Mouse (Mus musculus) kidney, embryonic 16.5 days (tissue): ENCODE measurements around the gene Gm20388. TPM values are rescaled to one million over a fixed set of nuclear protein-coding genes. Genes with fewer than 3 reads are reported as not detected.
"Not testable (repeated sequence)": the region's sequence is repeated elsewhere in the genome, so short reads cannot be mapped to it uniquely, and the experiment has no call there.

Experiments used
- ATAC-seq: fragments of 200-750 bp; cut with Nextera tagmentation; 2 replicates; pipeline ENCODE4 v1.8.0; 2017; ENCODE audit warnings: moderate TSS enrichment; ENCODE audit not compliant: low FRiP score, low TSS enrichment
- H3K27ac ChIP-seq: fragments of 300-500 bp; sonication (generic); 2 replicates; pipeline ENCODE4 v1.5.1; 2014; ENCODE audit warnings: low read length
- H3K27me3 ChIP-seq: fragments of 300-500 bp; sonication (generic); 2 replicates; pipeline ENCODE4 v1.6.1; 2014; ENCODE audit warnings: low read length, control low read depth, mixed read lengths; ENCODE audit not compliant: insufficient read depth
- H3K36me3 ChIP-seq: fragments of 300-500 bp; sonication (generic); 2 replicates; pipeline ENCODE4 v1.6.1; 2014; ENCODE audit warnings: low read length, control low read depth, mixed read lengths; ENCODE audit not compliant: insufficient read depth
- H3K4me1 ChIP-seq: fragments of 300-500 bp; sonication (generic); 2 replicates; pipeline ENCODE4 v1.6.1; 2014; ENCODE audit warnings: low read length, control low read depth, mixed read lengths; ENCODE audit not compliant: insufficient read depth
- H3K4me2 ChIP-seq: fragments of 300-500 bp; sonication (generic); replicated peaks from 2 replicates; pipeline ENCODE4 v1.6.1; 2014; ENCODE audit warnings: low read depth, low read length
- H3K4me3 ChIP-seq: fragments of 300-500 bp; sonication (generic); 2 replicates; pipeline ENCODE4 v1.5.1; 2014; ENCODE audit warnings: mild to moderate bottlenecking, low read length
- H3K9ac ChIP-seq: fragments of 300-500 bp; sonication (generic); replicated peaks from 2 replicates; pipeline ENCODE4 v1.6.1; 2014; ENCODE audit warnings: low read length
- H3K9me3 ChIP-seq: fragments of 300-500 bp; sonication (generic); 2 replicates; pipeline ENCODE4 v1.6.1; 2016; ENCODE audit warnings: low read length, control low read depth
- WGBS: fragments of 180-500 bp; shearing (Covaris S2); extraction: QIAGEN DNeasy Blood & Tissue Kit; methylation state at CpG from one replicate; pipeline ENCODE4 v1.1.7; 2014; 5-methylcytosine and 5-hydroxymethylcytosine counted together
- polyA plus RNA-seq: library from polyadenylated mRNA; unstranded; fragments of >200 nt; fragmentation: Nextera tagmentation; extraction: Ambion mirVana; gene quantifications from 2 replicates; pipeline ENCODE4 v1.2.1, GENCODE M21; 2015

Gm20388 gene
- polyA plus RNA-seq, 1 experiment from 2014 or later: 7.7 TPM

DNA sequence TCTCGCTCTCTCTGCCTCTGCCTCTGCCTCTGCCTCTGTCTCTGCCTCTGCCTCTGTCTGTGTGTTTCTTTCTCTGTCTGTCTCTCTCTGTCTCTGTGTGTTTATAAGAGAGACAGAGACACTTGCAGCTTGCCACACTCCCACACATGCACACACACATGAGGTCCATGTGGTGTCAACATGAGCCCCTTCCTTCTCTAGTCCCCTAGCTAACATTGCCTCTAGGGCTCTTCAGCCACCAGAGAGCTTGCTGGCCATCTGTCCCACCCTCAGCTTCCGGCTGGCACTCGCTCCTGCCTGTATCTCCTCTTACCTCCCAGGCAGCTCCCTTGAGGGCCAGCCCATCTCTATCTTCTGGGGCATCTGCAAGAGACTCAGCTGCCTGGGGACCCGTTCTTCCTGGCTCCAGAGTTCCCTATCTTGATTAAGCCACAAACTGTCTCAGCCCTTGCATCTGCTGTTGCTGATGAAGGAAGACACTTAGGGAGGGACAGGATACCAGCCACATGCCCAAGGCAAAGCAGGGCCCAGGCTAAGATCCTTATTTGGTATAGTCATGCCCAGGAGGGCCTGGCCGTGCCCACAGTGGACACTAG is 414.6 kb downstream of the Gm20388 start:
- no peak overlapping the region for H3K4me3 ChIP-seq
- no peak overlapping the region for H3K4me2 ChIP-seq
- H3K27me3 ChIP-seq: no peaks in the 10 kb centered on the region
- WGBS: 62% methylated on average over 5 of the region's 5 CpGs
- H3K4me1 ChIP-seq: peaks cover 34% of the 10 kb centered on the region
- no peak overlapping the region for H3K9ac ChIP-seq
- no peaks in the 10 kb centered on the region for H3K36me3 ChIP-seq
- no peak for ATAC-seq
- 0 out of 2 replicates have a peak overlapping the region, but pooled peaks have one; percentile 11 for H3K27ac ChIP-seq
- no peaks in the 10 kb centered on the region for H3K9me3 ChIP-seq

GRCm38 (mm10) chr8:120327131-120327554 is 416.5 kb downstream of the Gm20388 start:
- Histone ChIP-seq H3K4me1 (peaks cover 44% of the 10 kb centered on the region), H3K36me3 (no peaks in the 10 kb centered on the region)

DNA sequence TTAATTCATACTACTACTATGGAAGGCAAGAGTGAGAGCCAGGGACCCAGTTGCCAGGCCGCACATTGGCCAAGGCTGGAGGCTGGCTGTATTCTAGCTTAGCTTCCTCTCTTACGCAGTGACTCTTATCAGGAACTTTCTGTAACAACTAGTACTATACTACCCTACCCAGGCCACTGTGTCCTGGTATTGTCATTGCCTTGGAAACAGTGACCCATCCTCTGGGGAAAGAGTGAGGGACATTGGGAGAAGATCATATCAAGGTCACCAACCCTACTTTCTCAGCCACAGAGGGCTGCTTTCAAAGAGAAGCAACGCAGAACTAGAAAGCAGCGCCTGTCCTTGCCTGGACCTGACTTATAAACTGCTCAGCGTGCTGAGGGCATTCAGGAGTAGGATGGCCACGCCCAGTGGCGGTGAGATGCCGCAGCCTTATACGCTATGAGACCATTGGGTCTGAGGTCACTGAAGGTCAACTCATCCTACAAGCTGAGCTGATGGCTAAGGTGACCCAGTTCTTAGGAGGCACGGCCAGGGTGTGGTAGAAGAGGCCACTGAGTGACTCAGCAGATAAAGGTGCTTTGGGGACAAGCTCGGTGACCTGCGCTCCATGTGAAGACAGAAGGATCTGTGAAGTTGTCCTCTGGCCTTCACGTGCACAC is 417.9 kb downstream of the Gm20388 start:
- no peak overlapping the region for H3K9ac ChIP-seq
- no peaks in the 10 kb centered on the region for H3K9me3 ChIP-seq
- H3K27ac ChIP-seq: no peak overlapping the region
- H3K27me3 ChIP-seq: no peaks in the 10 kb centered on the region
- no peak overlapping the region for H3K4me3 ChIP-seq
- no peak for ATAC-seq
- H3K4me1 ChIP-seq: peaks cover 33% of the 10 kb centered on the region
- no peaks in the 10 kb centered on the region for H3K36me3 ChIP-seq
- 93% methylated on average over 13 of the region's 13 CpGs for WGBS
- H3K4me2 ChIP-seq: no peak overlapping the region

More at GRCm38 (mm10) chr8:120327131-120327554, 416.5 kb downstream of the Gm20388 start:
- WGBS: 74% methylated on average over 3 of the region's 3 CpGs
- no peaks in the 10 kb centered on the region for H3K9me3 ChIP-seq
- ATAC-seq: no peak
- H3K4me2 ChIP-seq: no peak overlapping the region
- H3K9ac ChIP-seq: no peak overlapping the region
- no peak overlapping the region for H3K4me3 ChIP-seq
- H3K27ac ChIP-seq: no peak overlapping the region
- no peaks in the 10 kb centered on the region for H3K27me3 ChIP-seq

DNA sequence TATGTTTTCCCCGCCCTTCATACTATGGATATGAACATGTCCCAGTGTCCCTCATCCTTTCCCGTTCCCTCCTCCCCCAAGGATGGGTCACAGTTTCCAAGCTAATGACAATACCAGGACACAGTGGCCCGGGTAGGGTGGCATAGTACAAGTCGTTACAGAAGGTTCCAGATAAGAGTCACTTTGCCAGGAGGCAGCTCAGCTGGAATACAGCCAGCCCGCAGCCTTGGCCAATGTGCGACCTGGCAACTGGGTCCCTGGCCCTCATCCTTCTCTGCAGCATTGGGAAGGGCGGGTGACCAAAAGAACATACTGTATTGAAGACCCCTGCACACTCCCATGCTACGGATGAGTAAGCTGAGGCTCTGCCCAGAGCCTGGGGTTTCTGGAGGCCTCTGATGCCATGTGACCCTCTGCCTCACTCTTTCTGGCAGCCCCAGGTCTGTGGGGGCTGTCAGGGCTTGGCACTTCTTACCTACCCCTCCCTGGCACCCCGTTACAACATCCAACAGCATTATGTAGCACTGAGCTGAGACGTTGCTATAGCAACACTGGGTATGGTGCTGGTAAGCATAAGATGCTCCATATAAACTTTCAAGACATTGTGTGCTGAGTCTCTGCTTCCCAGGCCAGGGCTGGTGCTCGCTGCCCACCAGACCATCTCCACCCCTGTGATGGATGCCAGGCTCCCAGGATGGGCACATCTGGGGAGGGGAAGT is 418.5 kb downstream of the Gm20388 start:
- 91% methylated on average over 11 of the region's 11 CpGs for WGBS
- H3K4me2 ChIP-seq: no peak overlapping the region
- ATAC-seq: no peak

GRCm38 (mm10) chr8:120331027-120331426 is 420.4 kb downstream of the Gm20388 start:
- H3K9ac ChIP-seq: no peak overlapping the region
- no peak for ATAC-seq
- 49% methylated on average over 7 of the region's 7 CpGs for WGBS
- no peak overlapping the region for H3K27ac ChIP-seq
- no peaks in the 10 kb centered on the region for H3K9me3 ChIP-seq
- no peaks in the 10 kb centered on the region for H3K27me3 ChIP-seq
- H3K36me3 ChIP-seq: no peaks in the 10 kb centered on the region
- no peak overlapping the region for H3K4me3 ChIP-seq
- no peak overlapping the region for H3K4me2 ChIP-seq
- peaks cover 29% of the 10 kb centered on the region for H3K4me1 ChIP-seq

More for the DNA sequence above, 418.5 kb downstream of the Gm20388 start:
- Histone ChIP-seq H3K4me1 (peaks cover 26% of the 10 kb centered on the region), H3K36me3 (no peaks in the 10 kb centered on the region), H3K9ac (no peak overlapping the region), H3K27ac (no peak overlapping the region), H3K9me3 (no peaks in the 10 kb centered on the region), H3K27me3 (no peaks in the 10 kb centered on the region), H3K4me3 (no peak overlapping the region)

DNA sequence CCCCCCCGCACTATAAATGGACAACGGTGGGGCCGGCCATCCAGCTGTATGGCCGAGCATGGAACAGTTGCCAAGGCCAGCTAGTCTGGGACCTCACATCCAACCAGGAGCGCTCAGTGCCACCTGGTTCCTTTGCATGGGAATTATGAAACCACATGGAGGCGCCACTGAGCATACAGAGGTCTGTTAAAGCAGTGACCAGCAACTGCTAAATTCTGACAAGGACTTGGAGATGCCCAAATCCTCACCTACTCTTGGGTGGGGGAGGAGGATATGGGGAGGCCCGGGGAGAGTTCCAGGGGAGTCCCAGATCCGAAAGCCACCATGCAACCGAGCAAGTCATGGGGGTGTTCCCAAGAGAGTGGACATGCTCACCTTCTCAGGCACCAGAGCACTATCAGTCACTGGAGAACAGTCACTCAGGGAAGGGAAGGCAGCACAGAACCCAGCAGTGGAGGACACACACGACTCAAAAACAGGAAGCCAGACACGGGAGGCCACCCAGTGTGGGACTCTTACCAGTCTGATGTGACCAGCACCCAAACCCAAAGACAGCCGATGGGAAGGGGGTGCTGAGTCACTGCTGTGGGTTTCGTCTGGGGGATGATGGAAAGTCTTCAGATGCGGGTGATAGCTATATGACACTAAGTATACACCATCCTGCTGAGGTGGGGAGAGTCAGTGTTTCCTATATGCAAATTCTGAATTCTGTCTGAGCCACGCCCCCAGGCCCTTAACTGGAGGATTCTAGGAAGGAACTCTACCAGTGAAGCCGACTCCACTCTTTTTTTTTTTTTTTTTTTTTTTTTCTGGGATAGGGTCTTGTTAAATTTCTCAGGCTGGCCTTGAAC is 422.0 kb downstream of the Gm20388 start:
- WGBS: 73% methylated on average over 16 of the region's 16 CpGs
- Histone ChIP-seq H3K4me1 (peaks cover 34% of the 10 kb centered on the region), H3K27me3 (no peaks in the 10 kb centered on the region), H3K9ac (no peak overlapping the region), H3K27ac (no peak overlapping the region), H3K4me3 (no peak overlapping the region), H3K36me3 (no peaks in the 10 kb centered on the region), H3K9me3 (no peaks in the 10 kb centered on the region), H3K4me2 (no peak overlapping the region)
- ATAC-seq: no peak

GRCm38 (mm10) chr8:120333681-120334080 is 423.0 kb downstream of the Gm20388 start:
- WGBS: 92% methylated on average over 4 of the region's 4 CpGs
- Histone ChIP-seq H3K4me2 (no peak overlapping the region), H3K4me1 (peaks cover 34% of the 10 kb centered on the region), H3K9ac (no peak overlapping the region), H3K4me3 (no peak overlapping the region), H3K27ac (no peak overlapping the region), H3K36me3 (no peaks in the 10 kb centered on the region), H3K9me3 (no peaks in the 10 kb centered on the region), H3K27me3 (no peaks in the 10 kb centered on the region)
- no peak for ATAC-seq

- not testable (repeated sequence) for H3K4me3 ChIP-seq, H3K9me3 ChIP-seq, ATAC-seq, H3K9ac ChIP-seq, H3K4me2 ChIP-seq, H3K36me3 ChIP-seq, H3K27me3 ChIP-seq
- H3K27ac ChIP-seq: peak overlapping the region; percentile 74; the same call in 1 of the 2 replicates
- peaks cover 34% of the 10 kb centered on the region for H3K4me1 ChIP-seq
- WGBS: 57% methylated on average over 3 of the region's 3 CpGs
Observed at GRCm38 (mm10) chr8:120334261-120334660, 423.6 kb downstream of the Gm20388 start.

GRCm38 (mm10) chr8:120334878-120335261 is 424.2 kb downstream of the Gm20388 start:
- Histone ChIP-seq H3K9me3 (no peaks in the 10 kb centered on the region), H3K4me1 (peaks cover 38% of the 10 kb centered on the region), H3K27ac (peak overlapping the region; percentile 74), H3K36me3 (no peaks in the 10 kb centered on the region), H3K4me3 (no peak overlapping the region), H3K9ac (0 out of 2 replicates have a peak overlapping the region, but pooled peaks have one; percentile 23), H3K27me3 (no peaks in the 10 kb centered on the region), H3K4me2 (0 out of 2 replicates have a peak overlapping the region, but pooled peaks have one; percentile 33)
- 10% methylated on average over 5 of the region's 5 CpGs for WGBS
- 0 out of 2 replicates have a peak, but pooled peaks have one; percentile 3 for ATAC-seq
